Mouse (Mus musculus): ENCODE measurements around the gene Abo. TPM values are rescaled to one million over a fixed set of nuclear protein-coding genes. Genes with fewer than 3 reads are reported as not detected.

Gene Abo
- total and polyA plus RNA-seq, 3 experiments = not detected

DNA sequence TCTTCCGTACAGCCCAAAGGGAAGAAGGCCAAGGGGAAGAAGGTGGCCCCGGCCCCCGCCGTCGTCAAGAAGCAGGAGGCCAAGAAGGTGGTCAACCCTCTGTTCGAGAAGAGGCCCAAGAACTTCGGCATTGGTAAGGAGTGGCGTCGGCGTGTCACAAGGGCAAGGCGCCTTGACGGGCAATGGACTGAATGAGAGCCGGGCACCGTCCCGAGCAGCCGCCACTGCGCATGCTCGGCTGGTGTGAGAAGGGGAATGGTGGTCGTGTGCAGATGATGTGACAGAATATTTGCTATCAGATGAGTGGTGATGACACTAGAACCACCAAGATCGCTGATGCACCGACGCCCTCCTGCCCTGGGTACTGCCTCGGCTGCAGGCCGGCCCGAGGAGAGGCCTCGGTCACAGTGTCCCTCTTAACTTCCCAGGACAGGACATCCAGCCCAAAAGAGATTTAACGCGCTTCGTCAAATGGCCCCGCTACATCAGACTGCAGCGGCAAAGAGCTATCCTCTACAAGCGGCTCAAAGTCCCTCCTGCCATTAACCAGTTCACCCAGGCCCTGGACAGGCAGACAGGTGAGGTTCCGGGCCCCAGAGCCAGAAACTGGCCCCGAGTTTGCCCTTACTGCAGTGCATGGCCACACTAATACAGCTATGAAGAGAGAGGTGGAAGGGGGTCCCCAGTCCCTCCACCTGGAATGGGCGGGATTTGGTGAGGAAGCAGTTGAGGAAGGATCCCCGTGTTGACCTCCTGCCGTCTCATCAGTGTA, 46.4 kb upstream of the Abo start (continued):
- no peak for TF ChIP-seq NELFE (IDR thresholded peaks at IDR 0.05; ENCODE audit: low read depth, low read length)
- TF ChIP-seq TBP (IDR thresholded peaks at IDR 0.05; ENCODE audit: low read depth, low read length) = no peak
- TF ChIP-seq MAFK (IDR thresholded peaks at IDR 0.05; ENCODE audit: borderline replicate concordance, low read depth, low read length) = no peak
- no peak for TF ChIP-seq EP300 (IDR thresholded peaks at IDR 0.05; ENCODE audit: low read depth in 1 of 2, low read length in 2 of 2)
- TF ChIP-seq MAZ (IDR thresholded peaks at IDR 0.05; ENCODE audit: low read depth, low read length) = no peak
- peak; percentile 6 to 42; a peak in 2 of 4 replicates for TF ChIP-seq POLR2A (IDR thresholded peaks at IDR 0.05; ENCODE audit: control insufficient read depth in 1 of 2, insufficient read depth in 1 of 2, low read depth in 1 of 2, low read length in 2 of 2, poor library complexity in 1 of 2)
- TF ChIP-seq TCF12 (IDR thresholded peaks at IDR 0.05; ENCODE audit: low read depth, low read length) = 0 out of 2 replicates have a peak, but pooled peaks have one; percentile 6
- no peak for TF ChIP-seq USF2 (IDR thresholded peaks at IDR 0.05; ENCODE audit: borderline replicate concordance in 1 of 2, insufficient read depth in 1 of 2, low read depth in 1 of 2, low read length in 2 of 2)
- no peak for TF ChIP-seq USF1 (IDR thresholded peaks at IDR 0.05; ENCODE audit: low read depth, low read length)
- no peak for TF ChIP-seq ZNF384 (IDR thresholded peaks at IDR 0.05; ENCODE audit: low read depth, low read length)

DNA sequence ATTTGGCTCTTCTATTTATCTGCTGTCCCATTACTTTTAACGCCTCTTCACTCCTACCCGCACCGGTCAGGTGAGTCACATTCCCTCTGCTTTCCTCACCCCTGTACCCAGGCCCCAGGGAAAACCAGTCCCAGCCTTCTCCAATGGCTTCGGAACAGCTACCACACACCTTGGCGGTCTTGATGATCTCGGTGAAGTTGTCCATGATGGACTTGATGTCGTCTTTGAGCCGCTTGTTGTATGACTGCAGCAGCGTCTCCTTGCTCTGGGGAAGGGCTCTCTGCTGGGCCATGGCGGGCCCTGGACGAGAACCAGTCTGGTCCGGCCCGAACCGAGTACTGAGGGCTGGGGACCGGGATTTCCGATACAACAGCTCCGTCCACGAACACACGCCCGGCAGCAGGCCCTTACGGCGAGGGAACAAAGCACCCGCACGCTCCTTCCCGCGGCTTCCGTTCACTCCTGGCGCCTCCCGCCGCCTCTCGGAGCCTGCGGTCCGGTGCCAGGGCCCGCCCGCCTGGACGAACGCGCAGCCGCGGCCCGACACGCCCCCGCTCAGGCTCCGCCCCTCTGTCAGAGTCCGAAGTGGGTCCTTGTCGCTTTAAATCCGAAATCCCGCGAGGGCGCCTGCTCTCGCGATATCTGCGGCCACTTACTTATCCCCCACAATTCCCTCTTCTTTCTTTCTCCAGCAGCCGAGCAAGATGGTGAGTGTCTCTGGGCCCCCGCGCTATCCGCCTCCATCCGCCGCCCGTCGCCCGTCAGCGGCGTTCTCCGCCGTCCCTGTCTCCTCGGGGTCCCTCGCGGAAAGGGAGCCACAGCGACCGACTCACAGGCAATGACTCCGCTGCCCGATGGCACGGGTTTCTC, 45.6 kb upstream of the Abo start, which contains the start of the genes Med22 and Rpl7a:
Med22 (minus strand) TSS at position 554 of the 870 bp plus-strand sequence.
Rpl7a (plus strand) TSS at position 641 of the 870 bp plus-strand sequence.
- no peaks in the 10 kb centered on the region for H3K27me3 ChIP-seq (ENCODE audit: control insufficient read depth in 1 of 2, insufficient read depth in 2 of 2, low read length in 2 of 2)
- H3K79me2 ChIP-seq (ENCODE audit: control insufficient read depth, insufficient read depth, low read length, poor library complexity) = peaks cover 65% of the 10 kb centered on the region
- DNase-seq (ENCODE audit: low read depth, low spot score) = peak; percentile 98
- no peaks in the 10 kb centered on the region for H3K9me3 ChIP-seq (replicated peaks; ENCODE audit: insufficient read depth, low read length)
- H3K9ac ChIP-seq (ENCODE audit: control insufficient read depth, low read depth, low read length, poor library complexity, severe bottlenecking) = peak within 1 kb of the TSS; percentile 87
- peak within 1 kb of the TSS; percentile 76 to 78 for H3K4me3 ChIP-seq (ENCODE audit: control insufficient read depth in 1 of 2, insufficient read depth in 1 of 2, low read depth in 2 of 2, low read length in 2 of 2)
- H3K36me3 ChIP-seq (ENCODE audit: control insufficient read depth in 1 of 2, insufficient read depth in 2 of 2, low read length in 2 of 2) = peaks cover 5 to 24% of the 10 kb centered on the region in 2 experiments; a peak in 3 of 4 replicates
- peak within 1 kb of the TSS; percentile 71 for H3K27ac ChIP-seq (ENCODE audit: control insufficient read depth, low read depth, low read length)
- peaks cover 2 to 14% of the 10 kb centered on the region in 2 experiments; a peak in 3 of 4 replicates for H3K4me1 ChIP-seq (ENCODE audit: control insufficient read depth in 1 of 2, insufficient read depth in 2 of 2, low read length in 2 of 2)
- TF ChIP-seq TBP (IDR thresholded peaks at IDR 0.05; ENCODE audit: low read depth, low read length) (peak; percentile 97), MXI1 (IDR thresholded peaks at IDR 0.05; ENCODE audit: low read depth, low read length) (peak; percentile 69), POLR2AphosphoS5 (IDR thresholded peaks at IDR 0.05; ENCODE audit: borderline replicate concordance, low read depth, low read length) (peak; percentile 72; the same call in 1 of the 2 replicates), MYC (IDR thresholded peaks at IDR 0.05; ENCODE audit: low read depth, low read length) (peak; percentile 90; the same call in 1 of the 2 replicates), POLR2A (IDR thresholded peaks at IDR 0.05; ENCODE audit: control insufficient read depth in 1 of 2, insufficient read depth in 1 of 2, low read depth in 1 of 2, low read length in 2 of 2, poor library complexity in 1 of 2) (peak; percentile 92 to 98), ETS1 (IDR thresholded peaks at IDR 0.05; ENCODE audit: low read depth, low read length) (no peak), NRF1 (IDR thresholded peaks at IDR 0.05; ENCODE audit: insufficient read depth, low read depth, low read length, poor library complexity, severe bottlenecking) (peak; percentile 79), RAD21 (IDR thresholded peaks at IDR 0.05; ENCODE audit: low read depth, low read length) (no peak), ZC3H11A (IDR thresholded peaks at IDR 0.05; ENCODE audit: low read depth, low read length) (no peak), TCF12 (IDR thresholded peaks at IDR 0.05; ENCODE audit: low read depth, low read length) (peak; percentile 76; the same call in 1 of the 2 replicates), RCOR1 (IDR thresholded peaks at IDR 0.05; ENCODE audit: low read depth, low read length) (no peak), CTCF (IDR thresholded peaks at IDR 0.05 in 2 of 3, conservative IDR thresholded peaks at IDR 0.05 in 1 of 3; ENCODE audit: control insufficient read depth in 1 of 3, insufficient read depth in 1 of 3, low read depth in 2 of 3, low read length in 3 of 3, poor library complexity in 1 of 3, severe bottlenecking in 1 of 3) (no peak), CHD1 (IDR thresholded peaks at IDR 0.05; ENCODE audit: low read depth, low read length) (no peak; the same call in 1 of the 2 replicates), ELF1 (IDR thresholded peaks at IDR 0.05; ENCODE audit: low read depth, low read length) (0 out of 2 replicates have a peak, but pooled peaks have one; percentile 22), KAT2A (conservative IDR thresholded peaks at IDR 0.05; ENCODE audit: low read depth, low read length) (peak; percentile 66; the same call in 1 of the 2 replicates), EP300 (IDR thresholded peaks at IDR 0.05; ENCODE audit: low read depth in 1 of 2, low read length in 2 of 2) (no peak), MEF2A (IDR thresholded peaks at IDR 0.05; ENCODE audit: extremely low read depth, insufficient replicate concordance, low read depth, low read length, poor library complexity, severe bottlenecking) (no peak), ZMIZ1 (IDR thresholded peaks at IDR 0.05; ENCODE audit: low read depth, low read length) (peak; percentile 96), UBTF (IDR thresholded peaks at IDR 0.05; ENCODE audit: borderline replicate concordance, insufficient read depth, low read depth, low read length) (0 out of 2 replicates have a peak, but pooled peaks have one; percentile 33), CHD2 (IDR thresholded peaks at IDR 0.05; ENCODE audit: low read length) (peak; percentile 98), NELFE (IDR thresholded peaks at IDR 0.05; ENCODE audit: low read depth, low read length) (peak; percentile 98), MAX (IDR thresholded peaks at IDR 0.05; ENCODE audit: low read length) (peak; percentile 41; the same call in 1 of the 2 replicates), POLR2AphosphoS2 (IDR thresholded peaks at IDR 0.05; ENCODE audit: low read length) (peak; percentile 97), SIN3A (IDR thresholded peaks at IDR 0.05; ENCODE audit: low read length) (peak; percentile 71)
